Mouse (Mus musculus) spleen, embryonic (tissue): ENCODE measurements at regions not wholly inside any gene's neighbourhood (a gene's known extent, or its start where the extent isn't known, plus 50 kb on each side); places are given as distances from the start of the nearest gene placed in this dataset.

ENCODE experiments used
- CTCF ChIA-PET: fragments of 350-600 bp; sonication (Branson Sonifier 250); formaldehyde crosslinking; loops from one replicate; lab custom pipeline; 2022; lab: Charles Lee

DNA sequence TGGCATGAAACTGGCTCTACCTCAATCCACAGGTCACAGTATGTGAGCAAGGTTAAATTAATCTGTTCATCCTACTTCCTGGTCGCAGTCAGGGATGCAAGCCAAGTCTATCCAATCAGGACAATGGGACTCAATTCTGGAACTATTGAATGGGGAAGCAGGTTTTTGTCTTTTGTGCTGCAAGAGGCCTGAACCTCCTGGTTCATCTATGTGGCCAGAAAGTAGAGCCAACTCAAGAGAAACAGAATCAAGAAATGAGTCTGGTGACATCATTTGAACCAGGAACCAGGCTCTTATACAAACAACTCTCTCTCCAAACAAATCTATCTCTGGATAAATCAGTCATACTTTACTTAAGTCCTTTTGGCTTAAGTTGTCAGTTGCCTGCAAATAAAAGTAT lies 294.7 kb upstream of the Usp25 start:
- CTCF ChIA-PET, result interaction anchor here (0.6 kb wide), 1 partner anchor 150 kb away, joined by 10 read pairs; no protein-coding TSS in a partner anchor

DNA sequence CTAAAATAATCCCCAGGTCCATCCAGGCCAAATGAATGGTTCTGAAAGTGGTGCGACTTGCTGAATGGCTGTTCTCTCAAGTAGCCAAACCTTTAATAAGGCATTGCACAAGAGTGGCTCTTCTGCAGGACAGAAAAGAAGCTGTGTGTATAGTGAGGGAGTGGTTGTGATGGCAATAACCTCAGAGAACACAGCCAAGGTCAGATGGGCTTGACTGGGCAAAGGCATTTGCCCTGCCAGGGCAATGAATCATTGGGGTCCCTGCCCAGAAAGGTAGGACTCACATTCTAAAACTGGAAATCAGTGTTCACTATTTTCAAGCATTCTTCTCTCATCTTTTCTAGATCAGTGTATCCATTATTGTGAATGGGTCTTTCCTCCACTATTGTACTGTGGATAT lies 295.4 kb upstream of the Usp25 start:
- CTCF ChIA-PET, result no interaction called here

DNA sequence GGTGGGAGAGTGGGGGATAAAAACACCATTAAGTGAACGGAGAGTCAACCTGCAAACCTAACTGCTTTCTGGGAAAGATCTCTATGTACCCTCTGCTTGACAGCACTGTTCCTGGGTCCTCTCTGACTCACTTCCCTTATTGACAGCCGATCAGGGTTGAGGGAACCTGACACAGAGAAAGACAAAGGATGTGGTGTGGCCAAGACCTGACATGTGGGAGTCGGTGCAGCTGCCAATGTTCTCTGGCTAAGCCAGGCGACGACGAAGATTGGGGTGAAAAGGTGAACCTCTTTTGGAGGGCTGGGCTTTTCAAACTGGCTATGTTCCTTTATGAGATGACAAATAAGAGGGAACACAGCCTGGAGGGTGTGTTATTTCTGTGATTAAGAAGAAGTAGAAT lies 318.6 kb upstream of the Usp25 start:
- CTCF ChIA-PET, result no interaction called here

DNA sequence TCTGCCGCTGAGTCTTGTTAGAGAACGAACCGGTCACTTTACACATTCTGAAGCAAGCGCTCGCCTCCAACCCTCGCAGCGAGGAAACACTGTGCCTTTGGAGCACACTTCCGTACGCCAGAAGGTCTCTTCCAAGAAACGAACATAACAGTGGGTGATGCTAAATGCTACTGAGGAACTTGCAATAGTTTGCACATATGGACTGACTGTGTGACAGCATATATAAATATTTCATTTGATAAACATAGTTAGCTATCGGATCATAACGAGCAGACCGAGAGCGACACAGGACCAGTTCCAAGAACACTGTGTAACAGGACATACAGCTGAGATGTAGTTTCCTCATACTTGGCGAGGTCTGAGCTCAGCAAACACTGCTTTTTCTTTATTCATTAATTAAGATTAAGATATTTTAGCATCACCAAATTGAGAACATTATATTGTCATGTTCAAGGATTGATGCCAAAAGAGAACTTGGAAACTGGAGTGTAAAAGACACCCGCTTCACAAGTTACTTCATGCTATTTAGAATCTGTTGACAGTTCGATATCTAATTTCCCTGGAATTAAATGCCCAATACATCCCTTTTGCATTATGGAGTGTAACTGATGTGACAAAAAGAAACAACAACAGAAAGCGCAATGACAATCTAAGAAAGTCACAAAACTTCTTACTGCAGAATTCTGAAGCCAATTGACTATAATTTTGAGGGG lies 314.3 kb upstream of the Nrip1 start:
- CTCF ChIA-PET, result interaction anchor here (0.6 kb wide), 1 partner anchor 404 kb away, joined by 3 read pairs; no protein-coding TSS in a partner anchor

DNA sequence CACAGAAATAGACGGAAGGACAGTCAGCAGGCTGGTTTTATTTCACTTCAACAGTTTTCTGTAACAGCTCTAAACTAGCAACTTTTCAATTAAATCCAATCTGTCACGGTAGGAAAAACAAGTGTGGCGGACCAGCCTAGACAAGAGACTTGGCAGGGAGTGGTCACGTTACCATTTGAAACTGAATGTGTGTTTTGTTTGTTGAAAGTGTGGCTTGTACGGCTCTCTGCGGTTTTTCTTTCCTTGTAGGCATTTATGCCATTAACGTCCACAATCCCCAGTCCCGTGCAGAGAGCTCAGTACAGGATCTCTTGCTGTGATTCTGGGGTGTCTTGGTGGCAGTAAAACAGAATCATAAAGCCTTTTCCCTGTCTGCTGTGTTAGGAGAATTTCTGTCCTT lies 311.9 kb upstream of the Nrip1 start:
- CTCF ChIA-PET, result no interaction called here

DNA sequence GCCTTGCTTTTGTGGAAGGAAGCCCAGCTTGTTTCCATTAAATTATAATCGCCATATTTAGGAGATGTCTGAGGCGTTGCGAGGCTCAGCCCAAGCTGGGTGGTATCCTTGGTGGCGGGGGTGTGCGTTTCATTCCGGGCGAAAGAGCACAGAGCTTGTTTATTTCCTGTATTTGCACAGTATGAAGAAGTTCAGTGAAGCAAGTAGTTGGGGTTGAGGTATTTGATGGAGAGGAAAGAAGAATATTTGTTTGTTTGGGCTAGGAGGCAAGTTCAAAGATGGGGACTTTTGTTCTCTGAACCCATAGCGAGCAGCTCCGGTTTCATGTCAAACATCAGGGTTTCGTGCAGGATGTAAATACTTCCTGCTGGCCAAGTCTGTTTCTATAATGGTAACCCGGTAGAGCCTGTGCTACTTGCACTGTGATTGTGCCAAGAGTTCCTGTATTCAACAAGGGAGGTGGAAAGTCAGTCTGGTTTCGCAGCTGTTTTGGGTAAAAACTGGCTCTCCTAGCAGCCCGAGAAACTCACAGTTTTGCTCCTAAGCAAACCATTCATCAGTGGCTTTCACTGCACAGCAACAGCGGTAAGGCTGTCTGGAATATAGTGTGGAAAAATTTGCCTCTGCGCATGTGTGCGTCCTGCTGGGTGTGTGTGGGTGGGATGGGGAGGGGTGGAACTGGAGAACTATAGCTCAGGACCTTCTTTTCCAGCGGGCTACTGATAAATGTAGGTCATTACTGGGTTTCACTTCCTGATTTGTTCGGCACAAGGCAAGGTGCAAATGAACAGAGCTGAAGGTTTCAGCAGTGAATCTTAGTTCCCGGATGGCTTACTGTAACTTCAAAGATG lies 306.7 kb upstream of the Nrip1 start:
- CTCF ChIA-PET, result interaction anchor here (0.6 kb wide), 1 partner anchor 965 kb away, joined by 4 read pairs; no protein-coding TSS in a partner anchor

DNA sequence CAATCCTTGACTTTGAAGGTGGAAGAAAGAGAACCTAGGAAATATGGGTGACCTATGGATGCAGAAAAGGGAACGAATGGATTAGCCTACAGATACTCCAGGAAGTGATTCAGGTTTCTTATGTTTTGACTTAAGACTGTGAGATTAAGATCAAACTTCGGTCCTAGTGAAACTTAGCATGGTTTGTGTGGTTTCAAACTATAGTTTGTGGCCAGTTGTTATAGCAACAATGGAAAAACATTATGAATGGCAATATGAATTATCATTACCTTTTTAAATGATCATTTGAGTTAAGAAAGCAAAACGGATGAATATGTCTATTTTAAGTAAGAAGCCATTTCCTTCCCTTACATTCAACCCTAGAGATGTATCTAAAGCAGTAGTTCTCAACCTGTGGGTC lies 305.3 kb upstream of the Nrip1 start:
- CTCF ChIA-PET, result interaction anchor here (1.1 kb wide), 1 partner anchor 13 kb away, joined by 3 read pairs; no protein-coding TSS in a partner anchor

DNA sequence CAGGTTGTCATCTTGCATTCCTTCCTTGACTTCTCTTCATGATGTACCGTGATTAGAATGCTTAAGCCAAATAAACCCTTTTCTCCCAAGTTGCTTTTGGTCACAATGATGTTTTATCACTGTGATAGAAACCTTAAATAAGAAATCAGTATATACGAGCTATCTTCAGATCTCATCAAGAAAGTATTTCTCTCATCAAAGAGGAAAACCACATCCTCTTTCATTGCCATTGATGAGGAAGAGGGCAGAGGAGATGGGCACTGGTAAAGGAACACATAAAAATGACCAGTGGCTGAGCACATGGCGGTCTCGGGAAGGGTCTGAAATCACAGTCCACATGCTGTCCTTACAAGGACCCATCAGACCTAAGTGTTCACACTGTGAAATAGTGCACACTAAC lies 296.2 kb upstream of the Nrip1 start:
- CTCF ChIA-PET, result no interaction called here

DNA sequence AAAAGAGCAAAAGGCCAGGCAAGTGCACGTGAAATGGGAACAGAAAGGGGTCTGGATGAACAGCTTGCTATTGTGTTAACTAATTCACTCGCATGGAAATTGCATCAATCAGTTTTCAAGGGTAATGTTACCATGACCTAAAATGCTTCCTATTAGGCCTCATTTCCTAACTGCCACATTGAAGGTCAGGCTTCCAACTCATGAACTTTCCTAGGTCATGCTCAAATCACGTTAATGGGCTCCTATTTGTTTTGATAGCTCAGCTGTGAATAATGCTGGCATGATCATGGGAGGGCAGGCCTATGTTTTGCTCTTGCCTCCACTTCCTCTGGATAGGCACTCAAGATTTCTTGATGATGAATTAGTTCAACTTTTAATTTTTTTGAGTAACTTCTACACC lies 293.4 kb upstream of the Nrip1 start:
- CTCF ChIA-PET, result no interaction called here

DNA sequence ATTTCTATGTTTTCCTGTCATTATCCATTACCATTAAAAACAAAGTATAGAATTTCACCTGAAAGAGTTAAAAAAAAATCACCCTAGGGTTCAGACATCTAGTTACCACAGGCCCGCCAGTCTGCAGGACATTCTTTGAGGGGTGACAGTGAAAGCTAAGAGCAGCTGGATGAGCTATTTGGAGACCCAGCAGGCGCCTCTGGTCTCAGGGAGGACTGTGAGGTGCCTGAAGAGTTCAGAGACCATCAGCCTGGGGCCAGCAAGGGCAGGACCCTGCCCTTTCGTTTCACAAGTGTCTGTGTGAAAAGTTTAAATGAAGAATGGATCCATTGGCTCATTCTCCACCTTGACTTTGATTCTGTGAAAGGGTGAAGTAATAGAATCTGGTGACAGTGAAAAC lies 281.5 kb upstream of the Nrip1 start:
- CTCF ChIA-PET, result interaction anchor here (0.6 kb wide), 2 partner anchors 126 to 442 kb away, joined by 3 to 6 read pairs; no protein-coding TSS in a partner anchor

DNA sequence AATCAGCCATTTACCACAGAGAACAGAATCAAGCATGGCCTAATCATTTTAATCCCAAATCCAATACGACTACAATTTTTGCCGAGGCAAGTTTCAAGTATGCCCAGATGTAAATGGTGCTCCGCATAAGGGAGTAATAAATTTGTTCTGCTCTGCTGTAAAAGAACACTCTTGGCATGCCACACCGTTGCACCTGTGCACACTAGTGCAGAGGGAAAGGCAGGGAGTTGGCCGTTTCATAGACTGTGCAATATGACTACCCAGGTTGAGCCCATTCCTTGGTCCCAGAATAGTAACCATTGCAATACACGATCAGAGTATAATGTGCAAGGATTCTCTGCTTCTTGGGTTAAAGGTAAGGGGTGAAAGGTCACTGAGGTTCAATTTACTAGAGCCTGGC lies 270.7 kb upstream of the Nrip1 start:
- CTCF ChIA-PET, result no interaction called here

DNA sequence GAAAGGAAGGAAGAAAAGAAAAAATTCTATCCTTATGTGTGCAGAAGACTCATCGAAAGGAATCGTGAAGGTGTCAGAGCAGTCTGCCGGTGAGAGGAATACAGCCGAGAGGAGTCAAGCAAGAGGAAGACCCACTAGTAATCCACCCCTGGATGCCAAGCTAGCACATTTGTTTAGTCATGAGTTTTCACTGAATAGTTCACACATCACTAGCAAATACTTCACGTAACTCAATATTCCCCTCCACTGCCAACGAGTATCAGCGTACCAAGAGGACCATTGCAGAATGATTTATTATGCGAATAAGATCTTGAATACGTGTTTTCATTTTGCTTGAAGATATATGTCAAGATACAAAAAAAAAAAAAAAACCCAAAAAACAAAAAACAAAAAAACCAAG lies 270.2 kb upstream of the Nrip1 start:
- CTCF ChIA-PET, result no interaction called here

DNA sequence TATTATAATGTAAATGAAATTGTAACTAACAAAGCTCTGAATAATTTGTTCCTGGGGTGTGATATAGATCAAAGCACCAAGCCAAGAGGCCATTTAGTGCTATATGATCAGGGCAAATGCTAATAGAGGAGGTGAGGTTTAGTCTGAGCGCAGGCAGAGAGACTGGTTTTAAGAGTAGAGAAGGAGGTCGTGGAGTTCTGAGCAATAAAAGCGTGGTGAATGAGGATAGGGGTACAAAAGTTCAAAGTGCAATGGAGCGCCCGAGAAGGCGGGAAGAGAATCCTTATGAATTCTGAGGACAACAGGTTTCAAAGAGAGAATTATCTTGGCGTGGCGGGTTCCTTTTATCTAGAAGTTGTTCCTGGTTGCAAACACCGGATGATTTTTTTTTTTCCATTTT lies 261.5 kb upstream of the Nrip1 start:
- CTCF ChIA-PET, result no interaction called here

DNA sequence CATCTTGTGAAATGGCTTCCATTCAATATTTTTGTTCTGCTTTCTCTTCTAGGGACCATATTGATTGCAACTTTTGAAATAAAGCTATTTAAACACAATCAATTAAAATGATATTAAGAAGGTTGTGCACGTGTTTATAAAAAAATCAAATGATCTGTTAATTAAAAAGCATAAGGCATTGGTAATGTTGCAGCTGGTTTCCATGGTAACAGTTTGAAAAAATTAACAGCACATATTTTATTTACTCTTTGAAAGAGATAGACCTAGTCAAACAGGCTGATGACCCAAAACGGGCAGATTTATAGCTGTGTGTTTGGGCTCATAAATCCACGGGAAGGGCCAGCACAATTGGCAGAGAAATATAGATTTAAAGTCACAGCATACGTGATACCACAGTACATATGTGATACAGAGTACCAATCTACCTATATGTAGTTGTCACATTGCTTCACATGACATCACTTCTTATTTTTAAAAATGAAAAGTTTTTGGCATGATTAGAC lies 260.6 kb upstream of the Nrip1 start:
- CTCF ChIA-PET, result no interaction called here

DNA sequence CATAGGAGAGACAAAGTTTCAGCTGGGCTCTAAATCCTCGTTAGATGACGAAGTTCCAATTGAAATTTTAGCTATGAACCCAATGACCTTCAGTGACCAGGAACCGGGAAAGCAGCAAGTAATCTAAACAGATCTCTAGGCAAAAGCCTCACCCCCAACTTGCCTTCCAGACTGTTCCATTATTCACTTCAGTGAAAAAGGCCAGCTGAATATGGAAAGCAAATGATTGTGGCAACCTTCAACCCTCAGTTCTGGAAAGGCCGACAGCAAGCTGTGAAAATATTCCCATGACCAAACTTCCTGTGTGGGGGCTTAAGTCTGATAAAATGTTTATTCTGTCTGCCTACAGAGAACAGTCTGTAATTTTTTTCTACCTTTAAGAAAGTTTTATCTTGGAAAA lies 252.5 kb upstream of the Nrip1 start:
- CTCF ChIA-PET, result no interaction called here

DNA sequence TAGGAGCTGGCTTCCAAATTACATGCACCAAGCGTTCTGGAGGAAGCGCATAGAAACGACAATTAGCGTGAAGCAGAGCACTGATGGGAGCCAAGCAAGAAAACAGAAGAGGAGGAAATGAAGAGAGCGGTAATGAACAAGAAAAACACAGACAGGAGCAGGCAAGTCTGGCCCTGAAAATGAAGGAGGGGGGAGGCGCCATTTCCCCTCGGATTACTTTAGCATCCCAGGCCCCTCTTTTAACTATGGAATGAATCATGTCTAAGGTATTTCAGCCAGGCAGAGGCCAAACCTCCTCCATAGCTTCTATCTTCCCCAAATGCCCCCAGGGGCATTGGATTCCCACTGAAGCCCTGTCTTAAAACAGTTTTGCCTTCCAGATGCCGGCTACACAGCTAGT lies 248.1 kb upstream of the Nrip1 start:
- CTCF ChIA-PET, result no interaction called here

DNA sequence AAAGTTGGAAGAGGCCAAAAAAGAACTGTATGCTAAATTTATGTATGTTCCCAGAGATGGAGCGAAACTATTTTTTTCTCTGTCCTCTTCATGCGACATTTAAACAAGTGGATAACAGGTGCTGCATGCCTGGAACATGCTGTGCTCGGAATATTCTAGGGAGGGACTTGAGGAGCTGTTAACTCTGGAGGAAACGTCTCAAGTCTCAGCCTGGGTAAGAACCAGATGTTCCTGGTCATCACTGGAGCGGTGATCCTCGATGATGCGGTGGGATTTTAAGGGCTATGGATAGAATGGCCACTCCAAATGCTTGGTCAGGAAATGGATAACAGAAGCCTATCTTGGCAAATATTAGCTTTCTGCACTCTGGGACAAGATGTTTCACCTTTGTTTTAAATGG lies 244.7 kb upstream of the Nrip1 start:
- CTCF ChIA-PET, result no interaction called here

DNA sequence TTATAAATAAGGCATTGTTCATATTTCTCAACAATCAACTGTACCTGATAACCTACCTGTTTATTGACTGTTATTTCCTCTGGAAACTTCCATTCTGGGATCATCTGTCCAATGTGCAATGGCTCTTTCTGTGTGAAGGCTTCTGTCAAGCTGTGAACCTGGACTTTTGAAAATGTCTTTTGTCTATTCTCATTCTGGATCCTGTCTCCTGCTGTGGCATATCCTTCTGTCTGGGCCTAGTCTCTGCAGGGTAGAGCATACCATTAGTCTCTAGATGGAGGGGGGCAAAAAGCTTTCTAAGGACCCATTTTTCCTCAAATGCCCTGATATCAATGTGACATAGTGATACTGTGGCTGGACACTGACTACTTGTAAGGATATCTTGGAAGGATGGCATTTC lies 237.4 kb upstream of the Nrip1 start:
- CTCF ChIA-PET, result interaction anchor here (0.5 kb wide), 1 partner anchor 743 kb away, joined by 3 read pairs; no protein-coding TSS in a partner anchor

DNA sequence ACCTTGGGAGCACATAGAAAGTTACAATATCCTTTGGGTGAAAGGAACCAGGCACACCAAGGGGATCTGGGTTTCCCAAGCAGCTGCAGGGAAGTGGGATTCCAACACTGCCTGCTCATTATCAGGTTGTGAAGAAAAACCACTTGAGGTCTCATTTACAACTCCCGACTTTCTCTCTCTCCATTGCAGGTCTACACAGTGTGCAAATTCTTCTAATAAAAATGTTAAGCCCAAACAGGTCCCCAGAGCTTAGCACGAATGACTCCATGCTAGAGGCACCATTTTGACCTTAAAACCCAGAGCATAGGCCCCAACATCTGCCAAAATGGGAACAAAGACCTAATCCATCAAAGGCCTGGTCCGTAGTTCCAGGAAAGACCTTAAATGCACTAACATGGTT lies 231.3 kb upstream of the Nrip1 start:
- CTCF ChIA-PET, result no interaction called here

DNA sequence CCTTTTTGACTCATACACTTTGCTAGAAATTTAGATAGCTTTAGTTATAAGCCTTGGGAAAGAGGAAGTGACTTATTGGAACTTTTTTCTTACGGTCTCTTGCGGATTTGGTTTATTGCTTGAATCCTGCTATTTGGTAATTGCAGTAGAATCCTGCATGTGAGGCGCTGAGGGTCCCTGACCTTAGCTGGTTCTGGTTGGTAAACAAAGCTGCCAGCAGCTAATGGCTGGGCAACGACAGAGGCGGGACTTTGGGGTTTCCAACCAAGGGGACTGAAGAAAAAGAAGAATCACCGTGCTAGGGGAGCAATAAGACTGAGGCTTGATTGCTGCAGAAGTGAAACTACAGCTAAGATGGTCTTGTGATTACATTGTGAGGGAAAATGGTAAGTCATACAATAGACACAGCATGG lies 230.2 kb upstream of the Nrip1 start:
- CTCF ChIA-PET, result interaction anchor here (0.6 kb wide), 1 partner anchor 47 kb away, joined by 4 read pairs; no protein-coding TSS in a partner anchor

DNA sequence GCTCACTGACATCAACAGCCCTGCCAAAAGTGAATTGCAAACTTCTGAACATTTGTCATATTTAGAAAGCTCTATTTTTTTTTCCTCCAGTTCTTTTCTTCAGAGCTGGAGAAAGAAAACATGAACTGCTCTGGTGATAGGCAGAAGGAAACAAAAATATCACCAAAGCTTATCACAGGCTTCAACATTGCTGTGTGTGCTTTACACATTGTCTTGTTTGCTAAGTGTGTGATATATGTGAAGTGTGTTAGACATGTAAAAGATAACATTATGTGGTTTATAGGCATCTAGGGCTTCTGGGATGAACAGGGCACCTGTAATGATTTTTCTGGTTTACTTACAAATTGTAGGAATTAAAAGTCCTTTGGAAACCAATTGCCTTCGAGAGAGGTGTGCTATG lies 229.8 kb upstream of the Nrip1 start:
- CTCF ChIA-PET, result no interaction called here

DNA sequence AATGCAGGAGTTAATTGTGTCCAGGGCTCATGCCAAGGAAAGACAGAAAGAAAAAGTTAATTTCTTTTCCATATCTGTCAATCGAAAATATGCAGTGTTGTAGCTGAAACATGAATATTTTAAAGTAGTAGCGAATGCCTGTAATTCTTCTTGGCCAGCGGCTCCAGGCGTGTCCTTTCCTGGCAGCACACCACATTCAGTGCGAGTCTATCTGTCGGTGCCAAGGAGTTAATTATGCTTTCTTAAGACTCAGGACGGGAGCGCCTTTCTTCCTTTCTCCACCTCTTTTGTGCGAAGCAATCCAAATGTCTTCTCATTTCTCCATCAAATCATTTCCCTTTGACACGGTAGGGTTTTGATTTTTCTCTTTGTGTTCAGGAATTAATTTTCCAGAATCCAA lies 226.5 kb upstream of the Nrip1 start:
- CTCF ChIA-PET, result no interaction called here
